Mouse (Mus musculus) retina, adult 2 months (tissue): ENCODE results near the gene Grk6.

Experiments used
- DNase-seq: peaks from one replicate; pipeline ENCODE4 v3.0.0-alpha.2; 2012; ENCODE audit warnings: low read depth, low spot score

Grk6 gene

DNA sequence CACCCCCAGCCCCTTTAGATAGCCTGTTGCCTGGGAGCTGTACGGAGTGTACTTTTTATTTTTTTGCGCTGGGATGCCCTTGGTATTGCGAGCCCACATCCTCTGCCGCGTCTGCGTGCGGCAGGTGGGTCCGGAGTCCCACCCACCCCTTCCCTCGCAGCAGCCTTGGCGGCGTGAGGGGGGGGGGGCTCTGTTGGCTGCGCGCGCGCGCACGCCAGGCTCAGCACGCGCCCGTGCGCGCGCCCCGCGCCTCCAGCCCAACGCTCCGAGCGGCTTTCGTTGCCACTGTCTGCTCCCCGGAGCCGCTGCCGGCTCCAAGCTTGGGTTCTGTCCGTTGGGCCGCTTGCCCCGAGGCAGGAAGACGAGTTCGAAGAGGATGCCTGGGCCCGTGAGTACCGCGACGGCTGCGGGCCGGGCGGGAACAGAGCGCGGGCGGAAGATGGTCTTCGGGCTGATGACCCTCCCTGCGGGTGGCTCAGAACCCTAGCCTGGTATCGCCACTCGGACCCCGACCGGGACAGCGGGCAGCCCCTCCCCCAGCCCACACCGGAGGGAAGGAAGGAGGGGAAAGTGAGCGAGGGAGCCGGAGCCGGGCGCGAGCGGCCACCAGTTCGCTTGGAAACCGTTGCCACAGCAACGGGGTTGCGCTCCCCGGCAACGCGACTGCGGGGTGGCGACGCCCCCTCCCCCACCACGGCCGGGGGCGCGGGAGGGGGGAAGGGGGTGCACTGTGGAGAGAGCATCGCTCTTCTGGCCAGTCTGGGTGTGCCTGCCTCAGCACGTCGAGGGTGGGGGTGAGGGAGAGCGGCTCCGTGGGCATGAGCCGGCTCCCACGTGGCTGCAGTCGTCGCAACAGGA lies 19.4 kb downstream of the Grk6 start, which contains the start of gene Prr7:
Gene Prr7 (plus strand): TSS at position 241 of the 858 bp plus-strand sequence.
- DNase-seq = no peak

- no peak for DNase-seq
Measured at GRCm38 (mm10) chr13:55465184-55465583, 20.3 kb downstream of the Grk6 start.

GRCm38 (mm10) chr13:55465830-55466440 lies 21.1 kb downstream of the Grk6 start:
- DNase-seq = no peak

GRCm38 (mm10) chr13:55468851-55469560 lies 24.1 kb downstream of the Grk6 start:
- no peak for DNase-seq

DNA sequence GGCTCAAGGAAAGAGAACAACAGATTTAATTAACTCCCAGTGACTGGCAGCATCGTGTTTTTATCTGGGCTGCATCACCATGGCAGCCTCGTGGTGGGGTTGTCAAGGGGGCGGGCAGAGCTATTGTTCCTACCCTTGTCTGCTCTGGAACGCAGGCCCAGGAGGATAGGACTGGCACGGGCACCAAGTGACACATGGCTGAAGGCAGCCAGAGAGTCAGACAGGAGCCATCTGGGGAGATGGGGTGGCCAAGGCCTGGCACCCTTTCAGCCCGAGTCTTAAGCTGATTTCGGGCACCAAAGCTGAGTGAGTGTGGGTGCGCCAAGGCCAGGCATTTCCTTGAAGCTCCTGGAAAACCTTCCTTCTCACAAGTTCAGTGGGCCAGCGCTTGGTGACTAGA lies 25.5 kb downstream of the Grk6 start:
- DNase-seq = no peak

DNA sequence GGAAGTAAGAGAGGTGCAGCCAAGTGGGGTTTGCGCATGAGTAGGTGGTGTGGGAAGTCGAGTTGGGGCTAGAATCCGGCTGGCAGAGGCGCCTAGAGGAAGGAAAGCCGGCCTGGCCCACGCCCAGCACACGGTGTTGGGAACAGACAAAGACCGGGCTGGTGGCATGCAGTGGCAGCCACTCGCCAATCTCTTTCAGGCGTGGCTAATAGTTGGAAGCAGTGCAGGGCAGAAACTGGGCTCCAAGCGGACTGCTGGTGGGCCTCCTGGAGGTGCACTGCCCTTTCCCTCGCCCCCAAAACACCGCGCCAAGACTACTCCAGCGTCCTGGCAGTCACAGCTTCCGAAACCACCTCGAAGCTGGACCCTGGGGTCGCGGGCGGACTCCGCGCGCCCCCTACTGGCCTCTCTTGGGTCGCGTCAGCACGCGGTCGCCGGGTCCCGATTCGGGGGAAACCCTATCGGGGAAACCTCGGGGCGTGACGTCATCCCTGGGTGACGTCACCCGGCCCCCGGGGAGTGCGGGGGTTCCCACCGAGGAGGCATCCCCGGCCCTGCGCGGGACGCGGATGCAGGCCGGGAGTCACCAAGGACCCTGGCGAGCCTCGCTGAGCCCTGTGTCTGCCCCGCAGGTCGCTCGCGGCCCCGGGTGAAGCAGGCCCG lies 26.4 kb downstream of the Grk6 start:
- no peak for DNase-seq

DNA sequence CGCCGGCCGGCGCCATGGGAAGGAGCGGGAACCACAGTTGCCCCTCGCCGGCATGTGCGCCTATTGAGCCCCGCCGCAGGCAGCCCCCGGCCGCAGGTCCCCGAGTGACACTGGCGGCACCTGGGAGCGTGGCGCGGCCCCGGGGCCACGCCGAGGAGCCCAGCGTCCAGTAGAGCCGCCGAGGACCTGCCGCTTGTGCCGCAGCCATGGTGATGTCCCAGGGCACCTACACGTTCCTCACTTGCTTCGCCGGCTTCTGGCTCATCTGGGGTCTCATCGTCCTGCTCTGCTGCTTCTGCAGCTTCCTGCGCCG lies 26.9 kb downstream of the Grk6 start:
- DNase-seq = no peak

DNA sequence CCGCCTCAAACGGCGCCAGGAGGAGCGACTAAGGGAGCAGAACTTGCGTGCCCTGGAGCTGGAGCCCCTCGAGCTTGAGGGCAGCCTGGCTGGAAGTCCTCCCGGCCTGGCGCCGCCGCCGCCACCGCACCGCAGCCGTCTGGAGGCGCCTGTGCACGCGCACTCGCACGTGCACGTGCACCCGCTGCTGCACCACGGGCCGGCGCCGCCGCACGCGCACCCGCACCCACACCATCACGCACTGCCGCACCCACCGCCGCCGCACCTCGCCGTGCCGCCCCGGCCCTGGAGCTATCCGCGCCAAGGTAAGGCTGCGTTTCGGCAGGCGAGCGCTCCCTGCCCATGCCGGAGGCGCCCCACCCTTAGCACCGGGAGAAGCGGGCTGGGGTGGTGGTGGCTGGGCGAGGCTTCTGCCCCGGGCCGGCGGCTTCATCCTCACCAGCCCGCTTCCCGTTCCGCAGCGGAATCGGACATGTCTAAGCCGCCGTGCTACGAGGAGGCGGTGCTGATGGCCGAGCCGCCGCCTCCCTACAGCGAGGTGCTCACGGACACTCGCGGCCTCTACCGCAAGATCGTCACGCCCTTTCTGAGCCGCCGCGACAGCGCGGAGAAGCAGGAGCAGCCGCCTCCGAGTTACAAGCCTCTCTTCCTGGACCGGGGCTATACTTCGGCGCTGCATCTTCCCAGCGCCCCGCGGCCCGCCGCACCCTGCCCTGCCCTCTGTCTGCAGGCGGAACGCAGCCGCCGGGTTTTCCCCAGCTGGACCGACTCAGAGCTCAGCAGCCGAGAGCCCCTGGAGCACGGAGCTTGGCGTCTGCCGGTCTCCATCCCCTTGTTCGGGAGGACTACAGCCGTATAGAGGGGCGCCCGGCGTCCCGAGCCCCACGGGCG lies 27.5 kb downstream of the Grk6 start:
- no peak for DNase-seq

DNA sequence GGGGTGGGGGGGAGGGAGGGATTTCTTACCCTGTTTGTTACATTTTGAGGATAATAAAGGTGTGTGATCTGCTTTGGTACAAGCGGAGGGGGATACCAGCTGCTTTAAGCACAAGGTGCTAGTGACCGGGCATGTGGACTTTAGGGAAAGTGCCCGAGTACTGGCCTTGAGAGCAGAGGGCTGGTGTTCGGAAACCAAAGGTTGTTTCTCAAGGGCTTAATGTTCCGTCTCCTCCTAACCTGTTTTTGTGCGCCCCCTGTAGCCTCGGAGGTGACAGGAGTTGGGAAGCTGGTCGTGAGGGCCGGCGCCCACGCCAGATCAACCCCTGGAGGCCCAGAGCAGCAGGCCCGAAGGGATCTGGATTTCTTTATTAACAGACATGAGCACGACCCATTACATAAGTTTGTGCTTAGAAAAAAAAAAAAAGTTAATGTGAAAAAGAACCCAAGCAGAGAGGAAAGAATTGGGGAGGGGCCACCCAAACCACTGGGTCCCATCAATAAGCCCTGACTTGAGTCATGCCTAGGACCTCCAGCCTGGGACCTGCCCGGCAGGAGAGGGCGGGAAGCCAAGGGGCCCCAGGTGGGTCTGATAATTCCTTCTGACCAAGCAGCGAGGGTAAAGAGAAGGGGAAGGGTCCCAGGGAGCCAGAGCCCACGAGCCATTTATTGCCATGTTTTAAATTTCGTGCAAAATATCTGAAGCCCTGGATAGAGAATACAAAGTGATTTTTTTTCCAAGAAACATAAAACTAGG lies 28.4 kb downstream of the Grk6 start:
- no peak for DNase-seq

DNA sequence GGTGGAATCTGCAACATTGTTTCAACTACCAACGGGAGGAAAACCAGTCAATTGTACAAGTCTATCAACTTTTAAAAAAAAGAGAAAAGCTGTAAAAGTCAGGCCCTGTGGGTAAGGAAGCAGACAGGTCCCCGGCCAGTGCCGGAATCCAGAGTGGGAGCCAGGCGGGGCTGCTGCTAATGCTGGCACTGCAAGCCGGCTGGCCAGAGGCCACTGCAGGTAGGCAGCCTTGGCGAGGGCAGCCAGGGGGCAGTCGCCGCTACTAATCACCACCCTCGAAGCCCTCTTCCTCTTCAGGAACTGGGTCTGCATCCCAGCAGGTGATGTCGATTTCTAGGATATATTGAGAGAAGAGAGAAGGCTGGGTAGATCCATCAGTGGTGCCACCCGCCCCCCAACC lies 29.1 kb downstream of the Grk6 start:
- no peak for DNase-seq

- DNase-seq = no peak
Measured at GRCm38 (mm10) chr13:55474621-55475069, 29.8 kb downstream of the Grk6 start.

GRCm38 (mm10) chr13:55475750-55476149 lies 30.9 kb downstream of the Grk6 start:
- no peak for DNase-seq

DNA sequence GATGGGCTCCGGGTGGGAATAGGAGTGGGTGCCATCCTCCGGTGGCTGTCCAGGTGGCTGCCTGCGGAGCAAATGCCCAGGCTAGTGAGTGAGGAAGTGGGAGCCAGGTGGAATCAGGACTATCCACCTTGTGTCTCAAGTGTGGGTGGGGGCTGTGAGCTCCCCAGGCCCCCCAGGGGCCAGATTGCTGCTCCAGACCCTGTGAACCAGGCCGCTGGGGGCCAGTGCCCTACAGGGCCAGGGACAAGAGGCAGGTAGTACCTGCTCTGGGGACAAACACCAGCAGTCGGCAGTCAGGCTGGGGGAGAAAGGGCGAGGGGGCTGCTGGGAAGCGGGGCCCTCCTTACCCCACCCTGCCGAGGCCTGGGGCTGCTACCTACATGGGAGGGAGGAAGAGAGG lies 31.4 kb downstream of the Grk6 start:
- no peak for DNase-seq

DNA sequence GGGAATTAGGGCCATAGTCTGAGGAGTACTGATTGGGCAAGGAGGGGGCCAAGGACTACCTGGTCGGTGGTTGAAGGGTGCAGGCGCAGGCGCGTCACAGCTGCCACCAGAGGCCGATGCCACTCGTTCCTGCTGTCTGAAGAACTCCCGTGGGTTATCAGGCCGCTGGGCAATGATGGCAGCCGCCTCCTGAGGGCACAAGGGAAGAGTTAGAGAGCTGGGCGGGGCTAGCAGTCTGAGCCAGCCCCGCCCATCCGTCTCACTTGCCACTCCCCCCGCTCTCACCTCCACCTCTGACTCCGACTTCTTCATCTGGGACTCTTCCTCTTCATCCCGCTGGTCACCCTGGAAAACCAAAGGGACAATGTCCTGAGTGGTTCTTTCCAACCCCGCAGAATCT lies 32.6 kb downstream of the Grk6 start:
- DNase-seq = no peak

DNA sequence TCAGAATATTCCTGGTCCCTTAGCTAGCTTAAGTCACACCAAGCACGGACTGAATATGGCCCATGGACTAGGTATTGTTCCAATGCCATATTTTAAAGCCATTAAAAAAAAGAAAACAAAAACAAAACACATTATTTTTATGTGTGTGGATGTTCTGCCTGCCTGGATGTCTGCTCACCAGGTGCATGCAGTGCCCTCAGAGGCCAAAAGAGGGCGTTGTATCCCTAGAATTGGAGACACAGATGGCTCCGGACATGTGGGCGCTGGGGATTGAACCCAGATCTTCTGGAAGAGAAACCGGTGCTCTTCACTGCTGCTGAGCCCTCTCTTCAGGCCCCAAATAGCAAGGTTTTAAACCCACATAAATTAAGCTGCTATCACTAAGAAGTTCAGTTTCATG lies 33.2 kb downstream of the Grk6 start:
- DNase-seq = no peak

DNA sequence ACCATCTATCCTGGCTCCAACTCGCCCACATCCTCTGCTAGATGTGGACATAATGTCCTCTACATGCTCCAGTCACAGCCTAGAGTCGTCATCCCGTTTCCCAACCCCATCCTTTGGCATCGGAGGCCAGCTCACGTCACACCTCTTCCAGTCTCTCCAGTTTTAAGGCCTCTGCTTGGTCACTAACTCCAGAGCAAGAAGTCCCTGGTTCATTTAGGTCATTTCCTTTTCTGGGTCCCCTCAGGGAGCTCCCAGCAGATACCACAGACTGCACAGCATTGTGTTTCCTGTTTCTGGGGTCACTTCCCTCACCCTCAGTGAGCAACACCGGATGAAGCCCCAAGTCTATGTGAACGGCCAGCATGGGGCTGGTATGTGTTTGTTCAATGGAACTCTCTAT lies 34.1 kb downstream of the Grk6 start:
- no peak for DNase-seq

DNA sequence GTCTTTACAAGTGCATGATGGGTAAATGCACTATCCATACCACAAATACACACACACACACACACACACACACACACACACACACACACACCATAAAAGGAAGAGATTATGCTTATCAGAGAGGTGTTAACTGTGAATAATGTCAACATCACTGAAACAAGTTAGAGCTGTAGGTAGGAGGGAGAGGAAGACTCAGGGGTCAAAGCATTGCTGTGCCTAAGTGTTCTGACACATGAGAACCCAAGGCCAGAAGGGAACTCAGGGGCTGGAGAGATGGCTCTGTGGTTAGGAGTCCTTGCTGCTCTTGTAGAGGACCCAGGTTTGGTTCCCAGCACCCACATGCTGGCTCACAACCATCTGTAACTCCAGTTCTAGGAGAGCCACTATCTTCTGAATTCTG lies 35.1 kb downstream of the Grk6 start:
- DNase-seq = no peak

DNA sequence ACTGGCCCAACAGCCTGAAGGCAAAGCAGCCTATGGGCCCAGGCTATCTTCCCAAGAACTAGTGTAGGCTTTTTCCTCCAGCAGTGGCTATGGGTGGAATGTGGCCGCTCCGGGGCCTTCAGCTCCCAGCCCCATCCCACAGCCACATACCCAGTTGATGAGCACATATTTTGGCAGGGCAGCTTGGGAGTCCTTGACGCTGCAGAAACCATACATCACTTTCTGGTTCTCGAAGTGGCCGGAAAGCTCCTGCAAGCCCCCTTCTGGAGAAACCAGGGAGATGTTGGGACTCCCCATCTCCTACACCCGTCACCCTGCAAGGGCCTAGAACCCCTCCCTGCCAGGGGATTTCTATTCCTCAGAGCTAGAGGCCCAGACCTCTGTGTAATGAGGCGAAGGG lies 37.7 kb downstream of the Grk6 start:
- no peak for DNase-seq

- no peak for DNase-seq
Measured at GRCm38 (mm10) chr13:55483071-55483470, 38.2 kb downstream of the Grk6 start.

DNA sequence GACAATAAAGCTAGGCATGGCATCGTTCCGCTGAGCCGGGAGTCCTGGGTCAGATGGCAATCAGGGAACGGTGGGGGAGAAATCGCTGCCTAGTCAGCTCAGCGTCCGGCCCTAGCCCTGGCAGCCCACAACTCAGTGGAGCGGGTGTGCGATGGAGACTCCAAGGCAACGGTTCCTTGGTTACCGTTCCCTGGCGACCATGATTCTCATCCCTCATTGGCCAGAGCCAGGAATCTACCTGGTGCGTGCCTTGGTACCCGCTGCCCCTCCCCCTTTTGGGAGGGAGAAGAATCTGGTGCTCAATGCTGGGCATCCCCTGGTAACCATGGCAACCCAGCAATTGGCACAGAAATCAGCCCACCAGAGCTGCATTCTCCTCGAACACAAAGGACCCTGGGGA lies 38.7 kb downstream of the Grk6 start:
- no peak for DNase-seq
